Mouse (Mus musculus): ENCODE measurements at regions not wholly inside any gene's neighbourhood (a gene's known extent, or its start where the extent isn't known, plus 50 kb on each side); places are given as distances from the start of the nearest gene placed in this dataset.

DNA sequence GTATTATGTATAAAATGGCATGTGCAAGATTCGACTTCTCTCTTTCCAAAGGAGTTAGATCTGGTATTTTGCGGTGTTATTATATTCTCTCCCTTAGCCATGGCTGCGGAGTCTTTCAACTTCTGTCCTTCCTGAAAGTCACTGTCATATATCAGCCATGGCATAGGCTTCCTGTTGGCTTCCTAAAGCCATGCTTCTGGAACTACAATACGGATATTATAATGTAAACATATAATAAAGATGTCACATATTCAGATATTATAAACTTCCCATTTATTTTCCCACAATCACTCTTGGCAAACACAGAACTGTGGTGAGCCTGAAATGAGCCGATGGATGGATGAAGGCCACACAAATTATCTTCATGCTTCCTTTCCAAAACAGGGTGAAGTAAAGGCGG, 240.8 kb downstream of the Basp1 start:
- Histone ChIP-seq H3K4me2 (no peak overlapping the region), H3K4me3 (ENCODE audit: low read depth, low read length) (no peak overlapping the region), H3K27me3 (ENCODE audit: control insufficient read depth, insufficient read depth, low read length) (no peaks in the 10 kb centered on the region), H3K4me1 (ENCODE audit: control insufficient read depth, insufficient read depth, low read length) (no peaks in the 10 kb centered on the region), H3K36me3 (ENCODE audit: control insufficient read depth, insufficient read depth, low read length) (no peaks in the 10 kb centered on the region), H3K27ac (ENCODE audit: low read depth, low read length) (no peak overlapping the region), H3K9ac (ENCODE audit: low read length) (no peak overlapping the region), H3K9me3 (ENCODE audit: control insufficient read depth, low read length) (no peaks in the 10 kb centered on the region)
- ATAC-seq (ENCODE audit: low FRiP score) (no peak), DNase-seq (ENCODE audit: low spot score, missing footprints) (no peak)
- WGBS, result 95% methylated on average over 6 of the region's 6 CpGs

DNA sequence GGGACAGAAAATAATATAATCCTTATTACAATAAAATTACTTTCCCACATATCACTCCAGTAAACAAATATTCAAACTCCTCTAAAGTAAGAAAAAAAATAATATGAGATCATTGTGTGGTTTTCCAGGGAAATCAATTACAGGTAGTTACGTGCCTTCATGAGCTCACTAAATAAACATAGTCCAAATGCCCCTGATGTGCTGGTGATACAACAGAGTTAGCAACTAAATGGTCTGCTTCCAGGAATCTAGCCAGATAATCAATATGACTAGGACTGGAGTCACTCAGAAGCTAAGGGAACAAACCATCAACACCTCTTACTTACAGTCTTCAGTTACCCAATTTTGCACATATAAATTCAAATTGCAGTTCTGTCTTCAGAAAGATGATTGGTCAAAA, 267.2 kb downstream of the Basp1 start:
- Histone ChIP-seq H3K9me3 (ENCODE audit: control insufficient read depth, low read length) (no peaks in the 10 kb centered on the region), H3K4me3 (ENCODE audit: low read depth, low read length) (no peak overlapping the region), H3K9ac (ENCODE audit: low read length) (no peak overlapping the region), H3K27ac (ENCODE audit: low read depth, low read length) (no peak overlapping the region), H3K4me2 (no peak overlapping the region), H3K4me1 (ENCODE audit: control insufficient read depth, insufficient read depth, low read length) (no peaks in the 10 kb centered on the region), H3K36me3 (ENCODE audit: control insufficient read depth, insufficient read depth, low read length) (no peaks in the 10 kb centered on the region), H3K27me3 (ENCODE audit: control insufficient read depth, insufficient read depth, low read length) (no peaks in the 10 kb centered on the region)
- no peak for DNase-seq (ENCODE audit: low spot score, missing footprints)
- WGBS, result 90% methylated on average over 1 of the region's 1 CpGs
- ATAC-seq (ENCODE audit: low FRiP score), result no peak

DNA sequence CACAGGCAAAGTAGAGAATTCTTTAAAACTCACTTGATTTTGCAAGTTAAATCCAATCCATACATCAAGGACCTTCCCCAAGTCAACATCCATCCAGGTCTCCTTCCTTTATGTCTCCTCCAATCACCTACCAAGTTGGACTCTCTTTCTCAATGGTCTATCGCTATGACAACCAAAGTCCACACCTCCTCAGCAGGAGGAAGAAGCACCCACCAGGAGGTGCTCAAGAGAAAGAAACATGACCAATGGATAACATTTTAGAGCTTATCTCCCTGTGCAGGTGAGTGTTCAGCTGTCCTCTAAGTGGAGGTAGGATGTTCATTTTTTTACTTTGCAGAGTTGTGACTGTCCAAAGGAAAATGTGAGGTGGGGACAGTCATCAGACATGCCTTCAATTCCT, 269.3 kb downstream of the Basp1 start:
- WGBS, result 86% methylated on average over 1 of the region's 1 CpGs
- DNase-seq (ENCODE audit: low spot score, missing footprints), result no peak

DNA sequence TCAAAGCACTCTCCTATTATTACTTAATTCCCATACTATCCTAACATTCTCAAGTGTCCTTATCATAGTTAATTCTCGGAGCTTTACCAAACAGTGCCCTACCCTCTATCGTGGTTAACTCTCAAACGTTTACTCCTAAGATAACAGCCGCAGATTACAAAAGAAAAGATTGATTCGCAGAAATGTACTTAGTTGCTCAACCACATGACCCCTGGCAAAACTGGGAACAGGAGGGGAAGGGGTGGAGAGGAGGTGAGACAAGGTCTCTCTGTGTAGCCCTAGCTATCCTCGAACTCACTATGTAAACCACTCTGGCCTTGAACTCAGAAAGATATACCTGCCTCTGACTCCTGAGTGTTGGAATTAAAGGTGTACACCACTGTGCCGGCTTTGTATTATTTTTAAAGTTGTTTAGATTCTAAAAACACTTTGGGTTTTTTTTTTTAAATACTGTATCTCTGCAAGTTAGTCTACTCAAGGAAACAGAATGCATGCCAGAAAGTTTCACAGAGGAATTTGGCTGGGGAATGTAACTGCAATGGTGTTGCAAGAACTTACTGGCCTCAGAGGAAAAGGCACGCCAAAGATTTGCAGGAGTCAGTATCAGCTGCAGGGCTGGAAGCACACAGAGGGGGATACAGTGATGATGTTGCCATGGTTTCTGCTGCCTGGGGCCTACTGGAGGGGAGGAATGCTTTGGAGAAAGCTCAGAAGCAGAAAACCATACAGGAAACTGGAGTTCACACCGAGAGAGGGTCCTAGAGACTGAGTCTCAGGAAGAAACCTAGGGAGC, 273.0 kb downstream of the Basp1 start:
- WGBS, result 65% methylated on average over 9 of the region's 9 CpGs
- Histone ChIP-seq H3K9ac (ENCODE audit: low read length) (no peak overlapping the region), H3K4me1 (ENCODE audit: control insufficient read depth, insufficient read depth, low read length) (peaks cover 9% of the 10 kb centered on the region; the same call in 1 of the 2 replicates), H3K36me3 (ENCODE audit: control insufficient read depth, insufficient read depth, low read length) (no peaks in the 10 kb centered on the region), H3K27ac (ENCODE audit: low read depth, low read length) (no peak overlapping the region), H3K27me3 (ENCODE audit: control insufficient read depth, insufficient read depth, low read length) (no peaks in the 10 kb centered on the region), H3K9me3 (ENCODE audit: control insufficient read depth, low read length) (no peaks in the 10 kb centered on the region), H3K4me2 (no peak overlapping the region), H3K4me3 (ENCODE audit: low read depth, low read length) (no peak overlapping the region)
- ATAC-seq (ENCODE audit: low FRiP score) (peak; percentile 78), DNase-seq (ENCODE audit: low spot score, missing footprints) (peak; percentile 86)

More for the DNA sequence above, 269.3 kb downstream of the Basp1 start:
- ATAC-seq (ENCODE audit: low FRiP score), result no peak
- Histone ChIP-seq H3K27me3 (ENCODE audit: control insufficient read depth, insufficient read depth, low read length) (no peaks in the 10 kb centered on the region), H3K9ac (ENCODE audit: low read length) (no peak overlapping the region), H3K4me2 (no peak overlapping the region), H3K36me3 (ENCODE audit: control insufficient read depth, insufficient read depth, low read length) (no peaks in the 10 kb centered on the region), H3K27ac (ENCODE audit: low read depth, low read length) (no peak overlapping the region), H3K4me3 (ENCODE audit: low read depth, low read length) (no peak overlapping the region), H3K4me1 (ENCODE audit: control insufficient read depth, insufficient read depth, low read length) (0 out of 2 replicates have a peak, but pooled peaks cover 4% of the 10 kb centered on the region), H3K9me3 (ENCODE audit: control insufficient read depth, low read length) (no peaks in the 10 kb centered on the region)

DNA sequence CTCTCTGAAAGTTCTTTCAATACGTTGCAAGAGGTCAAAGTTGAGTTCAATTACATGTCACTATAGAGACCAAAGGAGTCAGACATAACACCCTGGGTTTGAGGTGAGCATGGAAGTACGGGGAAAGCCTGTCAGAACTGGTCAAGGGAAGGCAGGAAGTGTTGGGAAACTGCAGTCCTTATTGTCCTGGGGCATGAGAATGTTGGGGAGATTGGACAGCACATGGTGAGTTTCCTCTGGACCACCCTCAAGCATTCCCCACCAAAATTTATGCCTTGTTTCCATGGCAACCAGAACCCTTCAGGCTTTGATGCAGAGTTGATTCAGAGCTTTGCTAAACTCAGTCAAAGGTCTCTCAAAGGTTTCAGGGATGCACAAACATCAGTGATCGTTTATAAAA, 276.5 kb downstream of the Basp1 start:
- Histone ChIP-seq H3K27me3 (ENCODE audit: control insufficient read depth, insufficient read depth, low read length) (no peaks in the 10 kb centered on the region), H3K4me1 (ENCODE audit: control insufficient read depth, insufficient read depth, low read length) (peaks cover 9% of the 10 kb centered on the region; the same call in 1 of the 2 replicates), H3K36me3 (ENCODE audit: control insufficient read depth, insufficient read depth, low read length) (no peaks in the 10 kb centered on the region), H3K9me3 (ENCODE audit: control insufficient read depth, low read length) (no peaks in the 10 kb centered on the region), H3K9ac (ENCODE audit: low read length) (no peak overlapping the region), H3K27ac (ENCODE audit: low read depth, low read length) (no peak overlapping the region), H3K4me3 (ENCODE audit: low read depth, low read length) (no peak overlapping the region), H3K4me2 (no peak overlapping the region)
- 13% methylated on average over 3 of the region's 3 CpGs for WGBS
- ATAC-seq (ENCODE audit: low FRiP score) (peak; percentile 73), DNase-seq (ENCODE audit: low spot score, missing footprints) (peak; percentile 90)

DNA sequence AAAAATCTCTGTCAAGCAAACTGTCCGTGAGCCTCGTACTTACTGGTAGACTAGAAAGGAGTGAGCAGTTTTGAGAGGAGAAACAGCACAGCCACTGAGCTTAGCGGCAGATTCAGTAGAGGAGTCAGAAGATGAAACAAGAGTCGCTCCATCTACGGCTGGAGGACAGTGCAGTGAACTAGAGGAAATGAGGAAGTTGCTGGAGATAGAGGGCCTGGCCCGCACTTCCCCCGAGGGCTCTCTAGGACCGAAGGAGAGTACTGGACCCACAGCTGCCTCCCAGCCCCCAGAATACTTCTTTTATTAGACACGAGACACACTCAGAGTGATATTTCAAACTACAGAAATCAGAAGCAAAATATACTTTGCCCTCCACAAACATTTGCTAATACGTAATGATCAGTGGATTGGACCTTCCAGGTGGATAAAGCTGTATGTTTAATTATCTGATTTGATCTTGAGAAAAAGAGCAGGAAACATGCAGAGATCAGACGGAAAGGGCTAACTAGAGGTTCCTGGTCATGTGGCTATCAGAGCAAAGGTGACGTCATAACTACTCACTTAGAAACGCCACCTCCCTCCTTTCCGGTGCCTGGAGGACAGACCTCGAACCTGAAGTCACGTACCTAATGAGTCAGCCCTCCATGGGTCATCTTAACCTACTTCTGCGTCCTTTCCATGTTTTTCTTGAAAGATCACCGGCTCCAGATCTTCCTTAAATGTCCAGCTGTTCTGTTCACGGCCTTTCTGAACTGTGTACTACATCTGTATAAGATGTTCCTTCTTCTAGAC, 277.9 kb downstream of the Basp1 start:
- H3K9me3 ChIP-seq (ENCODE audit: control insufficient read depth, low read length), result no peaks in the 10 kb centered on the region

DNA sequence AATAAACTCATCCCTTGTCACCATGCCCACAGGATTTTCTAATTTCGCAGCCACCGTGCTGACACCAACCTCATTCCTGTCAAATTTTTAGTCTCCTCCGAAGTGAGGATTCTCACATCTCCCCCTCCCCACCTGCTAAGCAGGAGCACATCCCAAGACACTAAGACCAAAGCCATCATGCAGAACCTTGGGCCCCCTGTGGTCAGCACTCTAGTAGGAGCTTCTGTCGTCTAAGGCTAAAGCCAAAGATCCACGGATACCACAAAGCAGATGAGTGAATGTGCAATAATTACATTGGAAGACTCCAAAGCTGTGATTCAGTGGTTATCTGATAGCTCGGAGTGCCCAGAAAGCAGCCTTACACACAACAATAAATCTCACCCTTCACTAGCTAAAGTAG, 283.5 kb downstream of the Basp1 start:
- no peaks in the 10 kb centered on the region for H3K4me1 ChIP-seq (ENCODE audit: control insufficient read depth, insufficient read depth, low read length)
- DNase-seq (ENCODE audit: low spot score, missing footprints) (no peak), ATAC-seq (ENCODE audit: low FRiP score) (no peak)
- H3K9ac ChIP-seq (ENCODE audit: low read length), result no peak overlapping the region
- H3K4me2 ChIP-seq, result no peak overlapping the region
- no peak overlapping the region for H3K27ac ChIP-seq (ENCODE audit: low read depth, low read length)
- no peaks in the 10 kb centered on the region for H3K9me3 ChIP-seq (ENCODE audit: control insufficient read depth, low read length)
- no peaks in the 10 kb centered on the region for H3K27me3 ChIP-seq (ENCODE audit: control insufficient read depth, insufficient read depth, low read length)
- H3K4me3 ChIP-seq (ENCODE audit: low read depth, low read length), result no peak overlapping the region
- 57% methylated on average over 6 of the region's 6 CpGs for WGBS
- no peaks in the 10 kb centered on the region for H3K36me3 ChIP-seq (ENCODE audit: control insufficient read depth, insufficient read depth, low read length)

More for the DNA sequence above, 277.9 kb downstream of the Basp1 start:
- no peak overlapping the region for H3K4me3 ChIP-seq (ENCODE audit: low read depth, low read length)
- H3K4me1 ChIP-seq (ENCODE audit: control insufficient read depth, insufficient read depth, low read length), result peaks cover 5% of the 10 kb centered on the region; the same call in 1 of the 2 replicates
- no peaks in the 10 kb centered on the region for H3K27me3 ChIP-seq (ENCODE audit: control insufficient read depth, insufficient read depth, low read length)
- no peak overlapping the region for H3K27ac ChIP-seq (ENCODE audit: low read depth, low read length)
- no peak for ATAC-seq (ENCODE audit: low FRiP score)
- no peak for DNase-seq (ENCODE audit: low spot score, missing footprints)
- no peak overlapping the region for H3K4me2 ChIP-seq
- no peaks in the 10 kb centered on the region for H3K36me3 ChIP-seq (ENCODE audit: control insufficient read depth, insufficient read depth, low read length)
- no peak overlapping the region for H3K9ac ChIP-seq (ENCODE audit: low read length)
- WGBS, result 88% methylated on average over 19 of the region's 19 CpGs

DNA sequence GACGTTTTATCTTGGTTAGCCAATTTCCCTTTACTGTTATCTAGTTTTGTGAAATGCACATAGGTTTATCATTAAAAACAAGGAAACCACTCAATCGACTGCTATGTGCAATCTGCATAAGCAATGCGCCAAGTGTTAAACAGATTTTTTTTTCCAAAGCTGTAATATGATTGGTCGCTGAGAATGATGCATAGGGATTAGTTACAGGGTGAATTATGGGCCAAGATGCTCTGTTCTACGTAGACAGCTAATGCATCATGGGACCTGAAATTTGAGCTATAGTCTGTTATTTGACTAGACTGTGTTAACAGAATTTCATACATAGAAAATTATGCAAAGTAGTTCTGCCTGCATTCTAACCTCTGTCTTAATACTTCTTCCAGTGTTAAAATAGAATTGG, 284.0 kb downstream of the Basp1 start:
- Histone ChIP-seq H3K4me1 (ENCODE audit: control insufficient read depth, insufficient read depth, low read length) (no peaks in the 10 kb centered on the region), H3K36me3 (ENCODE audit: control insufficient read depth, insufficient read depth, low read length) (no peaks in the 10 kb centered on the region), H3K9ac (ENCODE audit: low read length) (no peak overlapping the region), H3K4me2 (no peak overlapping the region), H3K4me3 (ENCODE audit: low read depth, low read length) (no peak overlapping the region), H3K27me3 (ENCODE audit: control insufficient read depth, insufficient read depth, low read length) (no peaks in the 10 kb centered on the region), H3K27ac (ENCODE audit: low read depth, low read length) (no peak overlapping the region), H3K9me3 (ENCODE audit: control insufficient read depth, low read length) (no peaks in the 10 kb centered on the region)
- 69% methylated on average over 5 of the region's 5 CpGs for WGBS
- DNase-seq (ENCODE audit: low spot score, missing footprints) (no peak), ATAC-seq (ENCODE audit: low FRiP score) (peak; percentile 75)

DNA sequence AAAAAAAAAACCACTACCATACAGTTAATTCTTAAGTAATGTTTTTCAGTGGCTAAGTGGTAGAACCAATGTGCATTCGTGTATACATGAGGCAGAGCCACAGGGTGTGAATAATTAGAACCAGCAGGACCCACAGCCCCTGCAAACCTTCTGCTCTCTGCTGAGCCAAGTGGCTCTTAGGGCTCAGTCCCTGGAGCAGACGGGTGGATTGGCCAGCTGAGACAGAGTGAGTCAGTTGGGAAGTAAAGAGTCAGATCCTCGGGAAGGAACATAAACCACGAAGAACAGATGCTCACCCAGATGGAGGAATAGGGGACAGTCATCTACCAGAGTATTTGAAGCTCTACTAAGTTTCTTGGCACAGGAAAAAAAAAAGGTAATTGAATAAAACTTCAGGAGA, 293.1 kb downstream of the Basp1 start:
- no peaks in the 10 kb centered on the region for H3K36me3 ChIP-seq (ENCODE audit: control insufficient read depth, insufficient read depth, low read length)
- no peaks in the 10 kb centered on the region for H3K4me1 ChIP-seq (ENCODE audit: control insufficient read depth, insufficient read depth, low read length)
- H3K27me3 ChIP-seq (ENCODE audit: control insufficient read depth, insufficient read depth, low read length), result no peaks in the 10 kb centered on the region
- WGBS, result 53% methylated on average over 4 of the region's 4 CpGs
- no peak overlapping the region for H3K4me3 ChIP-seq (ENCODE audit: low read depth, low read length)
- no peak overlapping the region for H3K4me2 ChIP-seq
- no peak for ATAC-seq (ENCODE audit: low FRiP score)
- DNase-seq (ENCODE audit: low spot score, missing footprints), result no peak
- H3K9me3 ChIP-seq (ENCODE audit: control insufficient read depth, low read length), result no peaks in the 10 kb centered on the region
- H3K27ac ChIP-seq (ENCODE audit: low read depth, low read length), result no peak overlapping the region
- H3K9ac ChIP-seq (ENCODE audit: low read length), result no peak overlapping the region

Data from midbrain, embryonic 11.5 days (tissue).